Mouse (Mus musculus): ENCODE results near the gene Bco1. TPM values are rescaled to one million over a fixed set of nuclear protein-coding genes. Genes with fewer than 3 reads are reported as not detected.
A peak's percentile ranks its signal among the peaks of the same experiment; 100 is the strongest.

The Bco1 gene
- polyA plus RNA-seq, 1 experiment from 2014 or later = 0.24 TPM

DNA sequence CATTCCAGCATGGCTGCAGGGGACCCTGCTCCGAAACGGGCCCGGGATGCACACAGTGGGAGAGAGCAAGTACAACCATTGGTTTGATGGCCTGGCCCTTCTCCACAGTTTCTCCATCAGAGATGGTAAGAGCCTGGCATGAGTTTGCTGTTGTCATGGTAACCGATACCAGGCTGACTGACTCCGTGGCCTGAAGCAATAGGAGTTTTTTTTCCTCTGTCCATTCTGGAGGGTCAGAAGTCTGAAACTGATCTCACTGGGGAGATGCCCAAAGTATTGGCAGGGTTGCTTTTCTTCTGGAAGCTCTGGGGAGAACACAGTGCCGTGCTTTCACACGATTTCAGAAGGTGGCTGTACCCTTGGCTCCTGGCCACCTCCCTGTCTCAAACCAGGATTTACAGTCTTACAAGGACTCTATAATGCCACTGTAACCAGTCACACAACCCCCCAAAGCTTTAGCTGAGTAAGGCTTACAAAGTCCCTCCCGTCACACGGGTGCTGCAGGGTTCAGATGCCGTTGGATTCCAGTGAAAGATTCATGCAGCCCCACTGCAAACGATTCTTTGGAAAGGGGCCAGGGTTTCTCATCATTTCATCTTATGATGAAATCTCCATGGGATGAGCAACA lies 2.0 kb downstream of the Bco1 start:
- Histone ChIP-seq H3K4me2 (no peak overlapping the region), H3K27ac (no peak overlapping the region), H3K9me3 (no peaks in the 10 kb centered on the region), H3K27me3 (no peaks in the 10 kb centered on the region), H3K4me3 (replicated peaks) (no peak overlapping the region), H3K36me3 (replicated peaks) (no peaks in the 10 kb centered on the region), H3K4me1 (peaks cover 10% of the 10 kb centered on the region), H3K9ac (no peak overlapping the region)
- no peak for ATAC-seq (ENCODE audit: low FRiP score)
- WGBS = 64% methylated on average over 11 of the region's 11 CpGs

DNA sequence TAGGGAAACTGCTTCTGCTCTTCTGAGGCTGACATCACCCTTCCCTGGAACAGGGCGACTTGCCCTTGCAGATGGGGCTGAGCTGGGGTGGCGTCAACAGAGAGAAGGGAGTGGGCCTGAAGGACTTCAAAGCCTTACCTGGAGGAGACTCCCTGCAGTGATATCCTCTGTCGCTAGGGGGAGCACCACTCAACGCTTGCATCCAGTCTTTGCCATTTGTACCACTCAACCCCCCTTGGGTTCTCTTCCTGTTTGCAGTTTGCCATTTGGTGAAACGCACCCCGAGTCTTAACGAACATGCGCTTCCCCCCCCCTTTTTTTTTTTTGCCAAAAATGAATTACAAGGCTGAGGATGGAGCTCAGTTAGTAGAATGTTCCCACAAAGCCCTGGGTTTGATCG lies 11.9 kb downstream of the Bco1 start:
- no peak overlapping the region for H3K4me2 ChIP-seq
- no peaks in the 10 kb centered on the region for H3K27me3 ChIP-seq
- H3K4me1 ChIP-seq = no peaks in the 10 kb centered on the region
- H3K36me3 ChIP-seq (replicated peaks) = no peaks in the 10 kb centered on the region
- H3K27ac ChIP-seq = no peak overlapping the region
- WGBS = 22% methylated on average over 9 of the region's 9 CpGs
- no peak overlapping the region for H3K4me3 ChIP-seq (replicated peaks)
- no peak overlapping the region for H3K9ac ChIP-seq
- H3K9me3 ChIP-seq = no peaks in the 10 kb centered on the region
- no peak for ATAC-seq (ENCODE audit: low FRiP score)

DNA sequence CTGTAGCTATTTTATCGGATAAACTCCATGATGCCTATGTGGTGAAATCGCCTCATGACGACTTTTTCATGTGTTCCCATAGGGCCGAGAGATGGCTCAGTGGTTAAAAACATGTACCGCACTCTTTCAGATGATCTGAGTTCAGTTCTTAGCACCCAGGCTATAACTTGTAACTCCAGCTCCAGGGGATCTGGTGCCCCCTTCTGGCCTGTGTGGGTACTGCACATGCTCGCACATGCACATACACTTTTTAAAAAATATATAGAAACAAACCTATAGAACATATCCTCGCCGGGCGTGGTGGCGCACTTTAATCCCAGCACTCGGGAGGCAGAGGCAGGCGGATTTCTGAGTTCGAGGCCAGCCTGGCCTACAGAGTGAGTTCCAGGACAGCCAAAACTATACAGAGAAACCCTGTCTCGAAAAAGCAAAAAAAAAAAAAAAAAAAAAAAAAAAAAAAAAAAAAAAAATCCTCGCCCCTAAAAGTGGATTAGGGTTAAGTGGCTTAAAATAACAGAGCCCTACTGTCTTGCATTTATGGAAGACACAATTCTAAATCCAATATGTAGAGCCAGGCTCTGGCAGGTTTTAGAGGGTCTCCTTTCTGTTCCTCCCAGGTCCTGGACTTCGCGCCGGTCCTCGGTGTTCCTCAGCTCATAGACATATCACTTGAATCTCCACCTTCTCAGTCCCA lies 13.5 kb downstream of the Bco1 start:
- 89% methylated on average over 19 of the region's 19 CpGs for WGBS
- no peaks in the 10 kb centered on the region for H3K27me3 ChIP-seq
- no peak overlapping the region for H3K4me2 ChIP-seq
- no peaks in the 10 kb centered on the region for H3K4me1 ChIP-seq
- H3K9me3 ChIP-seq = no peaks in the 10 kb centered on the region
- H3K4me3 ChIP-seq (replicated peaks) = no peak overlapping the region
- no peaks in the 10 kb centered on the region for H3K36me3 ChIP-seq (replicated peaks)
- no peak overlapping the region for H3K27ac ChIP-seq
- no peak for ATAC-seq (ENCODE audit: low FRiP score)
- no peak overlapping the region for H3K9ac ChIP-seq

DNA sequence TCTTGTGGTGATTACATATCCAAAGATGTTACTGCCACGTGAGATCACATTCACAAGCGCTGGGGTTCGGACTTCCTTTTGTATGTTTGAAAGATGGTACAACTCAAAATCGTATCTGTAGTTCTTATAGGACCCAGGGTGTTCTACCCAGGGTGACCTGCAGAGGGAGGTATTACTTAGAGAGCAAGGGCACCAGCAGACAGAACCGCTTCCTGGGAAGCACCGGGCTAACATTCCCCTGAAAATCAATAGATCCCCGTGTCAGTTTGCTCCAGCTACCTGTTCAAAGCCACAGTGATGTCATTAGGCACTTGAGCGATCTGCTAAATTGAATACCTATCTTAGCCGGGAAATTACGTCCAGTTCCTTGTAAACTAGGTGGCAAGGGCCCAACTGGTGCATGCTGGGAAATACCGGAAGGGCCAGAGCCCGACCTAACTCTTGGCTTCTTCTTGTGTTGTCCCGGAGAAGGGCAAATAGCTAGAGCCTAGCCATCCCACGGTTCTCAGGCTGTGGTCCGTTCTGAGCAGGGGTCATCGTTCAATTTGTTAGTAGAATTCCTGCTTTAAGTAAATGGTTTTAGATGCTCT lies 14.2 kb downstream of the Bco1 start:
- H3K27ac ChIP-seq = no peak overlapping the region
- H3K27me3 ChIP-seq = no peaks in the 10 kb centered on the region
- no peak for ATAC-seq (ENCODE audit: low FRiP score)
- no peaks in the 10 kb centered on the region for H3K9me3 ChIP-seq
- 55% methylated on average over 16 of the region's 16 CpGs for WGBS
- 0 out of 2 replicates have a peak, but pooled peaks cover 1% of the 10 kb centered on the region for H3K4me1 ChIP-seq
- no peak overlapping the region for H3K4me2 ChIP-seq
- H3K36me3 ChIP-seq (replicated peaks) = no peaks in the 10 kb centered on the region
- H3K9ac ChIP-seq = no peak overlapping the region
- H3K4me3 ChIP-seq (replicated peaks) = no peak overlapping the region

DNA sequence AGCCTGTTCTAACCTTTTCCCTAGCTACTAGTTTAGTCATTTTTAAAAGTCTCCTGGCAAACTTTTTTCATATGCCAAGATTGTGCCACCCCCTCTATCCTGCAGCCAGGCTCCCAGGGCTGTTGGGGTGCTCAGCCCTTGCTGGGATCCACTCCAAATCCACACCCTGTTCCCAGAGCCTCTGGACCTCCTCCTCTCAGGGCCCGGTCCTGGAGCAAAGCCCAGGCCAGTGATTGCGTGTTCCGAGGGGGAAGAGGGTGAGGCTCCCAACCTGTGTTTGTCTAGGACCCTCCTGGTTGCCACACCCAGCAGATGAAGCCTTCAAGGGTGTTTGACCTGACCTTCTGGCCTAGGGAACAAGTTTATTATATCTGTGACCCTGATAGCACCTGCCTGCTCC lies 16.0 kb downstream of the Bco1 start:
- H3K27ac ChIP-seq = no peak overlapping the region
- H3K9me3 ChIP-seq = no peaks in the 10 kb centered on the region
- H3K4me1 ChIP-seq = peaks cover 12% of the 10 kb centered on the region
- H3K36me3 ChIP-seq (replicated peaks) = no peaks in the 10 kb centered on the region
- H3K27me3 ChIP-seq = no peaks in the 10 kb centered on the region
- H3K4me3 ChIP-seq (replicated peaks) = no peak overlapping the region
- H3K9ac ChIP-seq = no peak overlapping the region
- H3K4me2 ChIP-seq = no peak overlapping the region
- ATAC-seq (ENCODE audit: low FRiP score) = no peak
- WGBS = 98% methylated on average over 3 of the region's 3 CpGs

DNA sequence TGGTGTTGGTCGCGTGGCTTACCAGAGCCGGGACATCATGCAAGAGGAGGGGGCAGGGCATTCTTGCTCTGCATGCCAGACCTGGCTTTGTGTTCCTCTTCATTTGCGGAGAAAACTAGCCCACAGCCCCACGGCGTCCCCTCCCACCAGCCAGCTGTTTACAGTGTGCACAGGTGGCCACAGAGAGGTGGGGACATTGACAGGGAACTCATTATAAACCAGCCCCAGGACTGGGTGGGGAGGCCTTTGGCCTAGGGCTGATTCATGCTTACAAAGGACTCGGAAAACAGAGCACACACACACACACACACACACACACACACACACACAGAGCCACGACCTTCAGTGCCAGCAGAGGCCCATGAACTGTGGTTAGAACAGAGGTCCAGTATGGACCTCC lies 16.6 kb downstream of the Bco1 start:
- ATAC-seq (ENCODE audit: low FRiP score) = no peak
- peaks cover 12% of the 10 kb centered on the region for H3K4me1 ChIP-seq
- no peak overlapping the region for H3K27ac ChIP-seq
- WGBS = 73% methylated on average over 8 of the region's 8 CpGs
- H3K4me3 ChIP-seq (replicated peaks) = no peak overlapping the region
- no peak overlapping the region for H3K4me2 ChIP-seq
- H3K27me3 ChIP-seq = no peaks in the 10 kb centered on the region
- H3K9ac ChIP-seq = no peak overlapping the region
- no peaks in the 10 kb centered on the region for H3K9me3 ChIP-seq
- no peaks in the 10 kb centered on the region for H3K36me3 ChIP-seq (replicated peaks)

DNA sequence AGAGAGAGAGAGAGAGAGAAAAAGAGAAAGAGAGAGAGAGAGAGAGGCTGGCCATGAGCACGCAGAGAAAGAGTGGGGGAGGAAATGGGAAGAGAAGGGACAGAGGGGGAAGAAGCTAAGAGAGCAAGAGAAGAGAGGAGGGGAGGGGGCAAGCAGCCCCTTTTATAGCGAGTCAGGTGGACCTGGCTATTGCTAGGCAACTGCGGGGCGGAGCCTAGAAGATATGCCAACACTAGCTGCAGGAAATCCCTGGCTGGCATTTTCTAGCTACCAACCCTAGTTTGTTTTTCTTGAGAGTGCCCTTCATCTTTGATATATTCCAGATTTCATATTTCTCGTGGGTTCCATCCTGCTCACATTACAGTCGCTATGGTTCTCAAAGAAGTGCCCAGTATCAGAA lies 19.4 kb downstream of the Bco1 start:
- no peak for ATAC-seq (ENCODE audit: low FRiP score)
- Histone ChIP-seq H3K4me3 (replicated peaks) (no peak overlapping the region), H3K36me3 (replicated peaks) (no peaks in the 10 kb centered on the region), H3K4me2 (peak overlapping the region; percentile 40; the same call in 1 of the 2 replicates), H3K27me3 (no peaks in the 10 kb centered on the region), H3K9ac (no peak overlapping the region), H3K9me3 (no peaks in the 10 kb centered on the region), H3K27ac (no peak overlapping the region), H3K4me1 (peaks cover 12% of the 10 kb centered on the region)
- WGBS = 54% methylated on average over 6 of the region's 6 CpGs

DNA sequence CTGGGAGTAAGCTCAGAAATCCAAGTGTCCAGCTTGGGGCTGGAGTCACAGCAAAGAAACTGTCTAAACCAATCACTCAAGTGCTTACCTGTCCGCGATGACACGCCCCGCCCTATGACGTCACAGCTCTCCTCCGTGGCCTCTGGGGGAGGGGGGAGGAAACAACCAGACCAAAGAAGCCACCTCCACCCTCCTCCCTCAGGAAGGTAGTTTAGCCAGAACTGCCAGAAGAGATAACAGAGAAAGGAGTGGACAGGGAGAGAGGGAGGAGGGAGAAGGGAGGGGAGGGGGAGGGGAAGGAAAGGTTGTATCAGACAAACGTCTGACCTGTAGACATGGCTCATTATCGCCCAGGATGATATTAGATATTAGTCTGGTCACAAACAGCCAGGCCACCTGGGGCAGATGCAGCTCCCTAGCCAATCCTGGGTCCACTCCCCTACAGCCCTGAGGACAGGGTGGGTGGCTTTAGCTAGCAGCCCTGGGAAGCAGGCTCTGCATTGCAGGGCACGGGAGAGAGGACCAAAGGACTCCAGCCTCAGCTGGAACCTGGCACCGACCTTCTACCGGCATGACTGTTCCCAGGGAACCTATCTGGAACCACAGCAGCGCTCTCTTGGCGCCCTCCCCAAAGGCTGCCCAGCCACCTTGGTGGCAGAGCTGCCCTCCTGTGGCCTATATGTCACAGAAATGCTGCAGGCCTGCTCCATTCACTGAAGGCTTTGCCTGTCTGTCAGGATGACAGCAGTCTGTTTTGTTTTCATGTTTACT lies 20.2 kb downstream of the Bco1 start:
- Histone ChIP-seq H3K27me3 (no peaks in the 10 kb centered on the region), H3K36me3 (replicated peaks) (no peaks in the 10 kb centered on the region), H3K27ac (no peak overlapping the region), H3K4me1 (peaks cover 12% of the 10 kb centered on the region), H3K4me2 (peak overlapping the region; percentile 40), H3K9ac (no peak overlapping the region), H3K9me3 (no peaks in the 10 kb centered on the region), H3K4me3 (replicated peaks) (no peak overlapping the region; the same call in 1 of the 2 replicates)
- 15% methylated on average over 13 of the region's 13 CpGs for WGBS
- no peak for ATAC-seq (ENCODE audit: low FRiP score)

DNA sequence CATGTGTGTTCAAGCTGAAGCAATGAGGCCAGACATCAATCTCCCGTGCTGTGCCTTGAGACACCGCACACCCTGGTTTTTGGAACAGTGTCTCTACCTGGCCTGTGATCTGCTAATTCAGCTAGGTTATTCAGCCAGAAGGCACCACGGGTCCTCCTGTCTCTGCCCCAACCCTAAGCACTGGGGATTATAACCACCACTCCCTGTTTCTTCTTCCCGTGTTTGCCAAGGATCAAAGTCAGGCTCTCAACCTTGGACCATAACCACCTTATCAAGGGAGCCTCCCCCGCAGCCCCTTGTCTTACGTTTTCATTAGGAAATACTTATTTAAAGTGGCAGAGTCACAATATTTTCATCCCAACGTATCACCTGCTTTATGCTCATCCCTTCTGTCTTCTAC lies 20.9 kb downstream of the Bco1 start:
- Histone ChIP-seq H3K9me3 (no peaks in the 10 kb centered on the region), H3K4me3 (replicated peaks) (no peak overlapping the region), H3K27ac (no peak overlapping the region), H3K4me1 (peaks cover 12% of the 10 kb centered on the region), H3K36me3 (replicated peaks) (no peaks in the 10 kb centered on the region), H3K9ac (no peak overlapping the region), H3K27me3 (no peaks in the 10 kb centered on the region), H3K4me2 (no peak overlapping the region)
- no peak for ATAC-seq (ENCODE audit: low FRiP score)
- WGBS = 78% methylated on average over 7 of the region's 7 CpGs

DNA sequence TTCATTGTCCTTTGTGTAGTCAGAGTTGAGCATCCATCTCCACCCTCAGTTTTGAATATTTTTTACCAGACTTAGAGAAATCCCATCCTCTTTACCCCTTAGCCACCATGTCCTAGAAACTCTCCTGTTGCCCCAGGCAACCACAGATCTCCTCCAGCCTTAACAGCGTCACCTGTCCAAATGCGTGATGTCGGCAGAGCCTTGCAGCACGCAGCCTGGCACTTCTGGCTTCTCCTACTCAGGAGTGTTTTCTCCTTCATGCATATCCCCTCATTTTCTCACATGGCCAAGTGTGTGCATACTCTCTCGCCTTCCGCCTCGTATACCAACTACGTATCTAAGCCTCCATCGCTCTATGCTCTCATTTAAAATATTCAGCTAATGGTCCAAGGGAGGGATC lies 22.8 kb downstream of the Bco1 start:
- WGBS = 95% methylated on average over 9 of the region's 9 CpGs
- H3K4me2 ChIP-seq = no peak overlapping the region

DNA sequence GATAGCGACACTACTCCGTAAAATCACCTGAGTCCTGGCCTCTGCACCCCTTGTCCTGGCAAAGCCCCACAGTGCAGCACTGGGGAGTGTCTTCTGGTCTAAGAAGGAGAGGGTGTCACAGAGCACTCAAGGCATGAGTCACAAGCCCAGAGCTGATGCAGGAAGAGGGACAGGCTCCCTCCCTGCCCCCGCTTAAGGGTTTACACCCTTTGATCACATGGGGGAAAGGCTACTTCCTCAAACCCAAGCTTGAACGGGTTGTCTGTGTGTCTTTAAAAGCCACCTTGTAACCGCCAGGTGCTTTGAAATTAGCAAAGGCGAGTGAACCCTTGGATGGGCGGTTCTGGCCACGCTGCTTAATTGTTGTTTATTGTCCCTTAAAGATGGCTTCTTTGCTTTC lies 25.6 kb downstream of the Bco1 start:
- H3K9ac ChIP-seq = no peak overlapping the region
- no peaks in the 10 kb centered on the region for H3K36me3 ChIP-seq (replicated peaks)
- WGBS = 67% methylated on average over 8 of the region's 8 CpGs
- H3K4me3 ChIP-seq (replicated peaks) = no peak overlapping the region
- no peaks in the 10 kb centered on the region for H3K9me3 ChIP-seq
- no peak overlapping the region for H3K27ac ChIP-seq
- no peak overlapping the region for H3K4me2 ChIP-seq
- no peak for ATAC-seq (ENCODE audit: low FRiP score)
- no peaks in the 10 kb centered on the region for H3K4me1 ChIP-seq
- H3K27me3 ChIP-seq = no peaks in the 10 kb centered on the region

More for the DNA sequence above, 22.8 kb downstream of the Bco1 start:
- Histone ChIP-seq H3K9me3 (no peaks in the 10 kb centered on the region), H3K4me3 (replicated peaks) (no peak overlapping the region), H3K9ac (no peak overlapping the region), H3K36me3 (replicated peaks) (no peaks in the 10 kb centered on the region), H3K27me3 (no peaks in the 10 kb centered on the region), H3K4me1 (peaks cover 12% of the 10 kb centered on the region), H3K27ac (no peak overlapping the region)
- no peak for ATAC-seq (ENCODE audit: low FRiP score)

DNA sequence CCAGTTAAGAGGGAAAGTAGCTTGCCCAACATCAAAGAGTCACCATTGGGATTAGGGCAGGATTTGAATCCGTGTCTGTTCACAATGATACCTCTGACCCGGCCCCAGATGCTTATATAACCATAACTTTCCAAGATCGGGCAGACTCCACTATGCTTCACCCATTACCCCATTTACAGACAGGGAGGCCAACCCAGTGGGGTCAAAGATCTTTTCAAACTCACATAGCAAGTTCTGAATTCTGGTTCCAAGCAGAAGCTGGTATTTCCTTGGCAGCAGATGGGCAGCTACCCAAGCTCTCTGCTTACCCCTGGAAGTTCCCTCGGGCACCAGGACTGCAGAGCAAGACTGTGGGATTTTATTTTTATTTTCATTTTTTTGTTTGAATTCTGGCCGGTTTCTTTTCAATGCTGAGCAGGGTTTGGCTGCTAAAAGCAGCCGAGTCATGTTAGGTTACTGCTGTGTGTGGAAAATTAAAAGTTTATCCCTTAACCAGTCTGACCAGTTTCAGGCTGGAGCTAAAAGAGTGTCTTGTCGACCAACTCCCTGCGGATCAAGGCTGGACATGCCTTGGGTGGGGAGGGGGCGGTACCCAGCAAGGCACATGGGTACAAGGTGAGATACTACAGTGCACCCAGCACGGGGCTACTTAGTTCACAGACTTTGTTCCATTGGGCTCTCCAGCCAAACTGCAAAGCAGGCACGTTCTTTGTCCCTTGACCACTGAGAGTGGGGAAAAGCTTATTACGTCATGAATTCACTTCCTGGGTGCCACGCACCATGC lies 28.4 kb downstream of the Bco1 start:
- Histone ChIP-seq H3K4me2 (no peak overlapping the region), H3K9me3 (no peaks in the 10 kb centered on the region), H3K9ac (no peak overlapping the region), H3K27ac (no peak overlapping the region), H3K36me3 (replicated peaks) (no peaks in the 10 kb centered on the region), H3K4me1 (no peaks in the 10 kb centered on the region), H3K4me3 (replicated peaks) (no peak overlapping the region), H3K27me3 (no peaks in the 10 kb centered on the region)
- 82% methylated on average over 13 of the region's 13 CpGs for WGBS
- no peak for ATAC-seq (ENCODE audit: low FRiP score)
